Mouse (Mus musculus) T-helper 1 cell (primary cell): ENCODE measurements around the gene Rpl36a.
"Not testable (repeated sequence)": the region's sequence is repeated elsewhere in the genome, so short reads cannot be mapped to it uniquely, and the experiment has no call there.

Experiments
- in situ Hi-C: fragments of 300-600 bp; cut with MboI, MseI; formaldehyde crosslinking; loops from one replicate; pipeline ENCODE4 v1.15.1; 2025; ENCODE audit warnings: high pct_unique_total_duplicates

Gene Rpl36a

GRCm38 (mm10) chrX:134585103-134586002 is at the start of gene Rpl36a:
Gene Rpl36a (plus strand): TSS chrX:134585654.
- in situ Hi-C loops, result no loop called here

DNA sequence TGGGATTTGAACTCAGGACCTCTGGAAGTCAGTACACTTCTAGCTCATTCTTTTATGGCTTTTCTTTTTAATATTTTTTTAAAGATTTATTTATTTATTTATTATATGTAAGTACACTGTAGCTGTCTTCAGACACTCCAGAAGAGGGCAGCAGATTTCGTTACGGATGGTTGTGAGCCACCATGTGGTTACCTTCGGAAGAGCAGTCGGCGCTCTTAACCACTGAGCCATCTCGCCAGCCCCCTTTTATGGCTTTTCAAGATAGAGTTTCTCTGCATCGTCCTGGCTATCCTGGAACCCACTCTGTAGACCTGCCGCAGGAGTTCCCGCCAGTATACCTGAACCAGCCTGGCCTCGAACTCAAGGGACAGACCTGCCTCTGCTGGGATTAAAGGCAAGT is 45.7 kb upstream of the Rpl36a start:
- in situ Hi-C loops, result not testable (repeated sequence)

GRCm38 (mm10) chrX:134540414-134541135 is 44.9 kb upstream of the Rpl36a start:
- in situ Hi-C loops, result no loop called here

GRCm38 (mm10) chrX:134541145-134541954 is 44.1 kb upstream of the Rpl36a start, which contains the start of gene Timm8a1:
Gene Timm8a1 (minus strand): TSS chrX:134541865.
- in situ Hi-C loops, result no loop called here

DNA sequence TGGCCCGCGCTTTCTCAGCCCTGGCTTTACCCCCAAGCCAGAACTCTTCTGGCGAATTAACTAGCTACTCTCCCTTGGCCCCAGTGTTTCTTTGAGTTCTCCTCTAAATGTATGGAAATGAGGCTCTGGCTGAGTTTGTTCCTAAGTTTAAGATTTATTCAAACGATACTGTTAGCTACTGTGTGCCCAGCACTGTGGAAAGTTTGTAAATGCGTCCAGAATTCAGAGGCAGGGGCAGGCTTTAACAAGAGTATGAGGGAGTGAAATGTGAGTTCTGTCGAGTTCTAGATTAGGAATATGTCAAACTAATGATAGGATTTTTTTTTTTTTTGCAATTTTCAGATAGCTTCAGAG is 43.5 kb upstream of the Rpl36a start:
- in situ Hi-C loops, result no loop called here

DNA sequence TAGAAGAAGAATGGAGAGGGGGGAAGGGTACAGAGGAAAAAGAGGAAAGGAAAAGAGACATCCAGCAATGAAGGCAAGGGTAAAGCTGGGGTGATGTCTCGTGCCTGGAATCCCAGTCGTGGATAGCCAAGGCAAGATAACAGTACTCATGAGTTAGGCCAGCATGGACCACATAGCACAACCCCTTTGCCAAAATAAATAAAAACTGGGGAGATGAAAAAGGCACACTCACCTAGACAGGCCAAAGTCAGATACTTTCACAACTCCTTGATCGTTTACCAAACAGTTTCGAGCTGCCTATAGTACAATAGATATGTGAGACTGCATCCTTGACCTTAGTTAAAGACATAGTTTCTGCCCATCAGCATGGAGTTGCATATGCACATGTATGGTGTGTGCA is 38.1 kb upstream of the Rpl36a start:
- in situ Hi-C loops, result no loop called here

DNA sequence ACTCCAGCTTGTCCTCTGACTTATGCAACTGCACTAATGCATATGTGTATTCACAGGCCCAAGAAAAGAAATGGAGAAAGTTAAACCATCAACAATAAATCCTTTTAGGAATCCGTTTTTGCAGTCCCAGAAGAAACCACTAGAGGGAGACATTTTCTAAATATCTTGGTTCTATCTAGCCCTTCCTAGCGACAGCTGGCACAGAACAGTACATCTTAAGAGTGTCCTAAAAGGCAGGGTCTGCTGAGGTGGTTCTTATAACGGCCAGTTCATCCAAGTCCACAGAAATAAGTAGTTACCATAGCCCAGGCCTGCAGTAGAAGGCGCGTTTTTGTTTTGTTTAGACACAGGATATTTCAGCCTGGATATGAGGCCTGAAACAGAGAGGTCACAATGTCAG is 34.6 kb upstream of the Rpl36a start:
- in situ Hi-C loops, result no loop called here

DNA sequence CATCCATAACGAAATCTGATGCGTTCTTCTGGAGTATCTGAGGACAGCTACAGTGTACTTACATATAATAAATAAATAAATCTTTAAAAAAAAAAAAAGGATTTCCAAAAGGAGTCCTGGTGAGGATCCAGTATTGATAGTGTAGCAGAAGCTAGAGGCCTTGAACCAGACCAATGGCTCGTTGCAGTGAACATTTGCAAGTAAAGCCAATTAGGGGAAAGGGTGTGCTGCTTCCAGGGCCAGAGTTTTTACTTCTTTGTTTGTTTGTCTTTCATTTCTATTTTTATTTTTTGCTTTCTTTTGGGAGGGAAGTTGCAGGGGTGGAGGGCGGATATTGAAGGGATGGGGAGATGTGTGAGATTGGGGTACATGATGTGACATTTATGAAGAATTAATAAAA is 32.1 kb upstream of the Rpl36a start:
- in situ Hi-C loops, result no loop called here

GRCm38 (mm10) chrX:134554425-134554824 is 31.0 kb upstream of the Rpl36a start:
- in situ Hi-C loops, result no loop called here

GRCm38 (mm10) chrX:134564326-134564725 is 21.1 kb upstream of the Rpl36a start:
- in situ Hi-C loops, result no loop called here

GRCm38 (mm10) chrX:134566536-134567222 is 18.8 kb upstream of the Rpl36a start:
- in situ Hi-C loops, result no loop called here

DNA sequence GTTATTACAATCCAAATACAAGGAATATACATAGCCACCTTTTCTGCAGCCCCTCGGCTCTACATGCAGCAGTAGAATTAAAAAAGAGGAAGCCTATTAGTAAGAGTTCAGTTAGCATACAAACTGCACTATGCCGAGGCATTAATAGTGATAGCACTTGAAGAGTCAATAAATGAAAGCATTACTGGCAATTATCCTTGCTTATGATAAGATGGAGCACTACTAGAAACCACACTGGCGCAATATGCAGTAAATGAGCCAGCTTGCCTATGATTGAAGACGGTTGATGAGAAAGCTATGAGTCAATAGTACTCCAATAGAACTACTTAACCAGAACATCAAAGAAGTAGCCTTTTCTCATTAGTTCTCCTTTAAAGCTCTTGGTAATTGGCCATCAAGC is 7.6 kb upstream of the Rpl36a start:
- in situ Hi-C loops, result no loop called here

GRCm38 (mm10) chrX:134580528-134581305 is 4.7 kb upstream of the Rpl36a start:
- in situ Hi-C loops, result no loop called here

- in situ Hi-C loops, result no loop called here
Measured at GRCm38 (mm10) chrX:134582270-134582669, 3.2 kb upstream of the Rpl36a start.

DNA sequence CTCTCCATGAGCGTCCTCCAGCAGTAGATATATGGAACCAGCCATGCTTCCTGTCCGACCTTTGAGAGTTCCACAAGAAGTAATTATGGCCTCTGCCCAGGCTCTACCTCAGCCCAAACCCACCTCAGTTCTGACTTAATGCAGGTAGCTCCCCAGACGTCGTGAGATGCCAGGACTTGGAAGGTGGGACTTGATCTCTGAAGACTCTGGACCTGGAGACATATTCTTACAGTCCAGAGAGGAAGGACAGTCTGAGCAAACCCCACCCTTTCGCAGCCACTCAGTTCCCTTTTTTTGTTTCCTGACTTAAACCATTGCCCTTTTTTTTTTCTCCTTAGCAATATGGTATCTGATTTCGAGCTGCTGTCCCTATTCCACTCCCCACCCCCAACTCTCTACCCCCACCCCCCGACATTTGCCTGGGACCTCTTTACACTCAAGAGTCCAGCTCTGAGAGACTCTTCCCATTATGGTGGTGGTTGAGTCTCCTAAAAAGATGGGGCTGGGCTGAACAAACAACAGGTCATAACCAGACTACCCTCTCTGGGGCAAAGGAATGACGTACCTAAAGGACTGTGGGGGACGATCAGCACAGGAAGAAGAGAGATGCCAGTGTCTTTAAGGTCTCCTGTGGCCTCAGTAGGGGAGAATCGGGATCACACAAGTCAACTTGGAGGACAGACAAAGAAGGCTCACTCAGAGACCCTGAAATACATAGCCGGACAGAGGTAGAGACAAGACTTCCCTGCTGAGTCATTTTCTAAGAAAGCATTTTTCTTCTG is 2.4 kb upstream of the Rpl36a start, which contains the start of gene Btk:
TSS of gene Btk (minus strand) at position 683 of the 782 bp plus-strand sequence.
- in situ Hi-C loops, result no loop called here

GRCm38 (mm10) chrX:134586447-134586846 is 993 bp downstream of the Rpl36a start:
- in situ Hi-C loops, result no loop called here

DNA sequence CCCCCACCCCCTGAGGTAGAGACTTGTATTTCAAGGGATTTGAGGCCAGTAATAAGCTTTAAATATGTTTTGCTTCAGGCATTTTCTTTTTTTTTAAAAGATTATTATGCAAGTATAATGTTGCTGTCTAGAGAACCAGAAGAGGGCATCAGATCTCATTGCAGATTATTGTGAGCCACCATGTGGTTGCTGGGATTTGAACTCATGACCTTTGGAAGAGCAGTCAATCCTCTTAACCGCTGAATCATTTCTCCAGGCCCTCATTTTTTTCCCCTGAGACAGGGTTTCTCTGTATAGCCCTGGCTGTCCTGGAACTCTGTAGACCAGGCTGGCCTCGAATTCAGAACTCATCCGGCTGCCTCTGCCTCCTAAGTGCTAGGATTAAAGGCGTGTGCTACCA is 2.8 kb downstream of the Rpl36a start:
- in situ Hi-C loops, result no loop called here

- in situ Hi-C loops, result no loop called here
Measured at GRCm38 (mm10) chrX:134588997-134589396, 3.5 kb downstream of the Rpl36a start.

GRCm38 (mm10) chrX:134589836-134590235 is 4.4 kb downstream of the Rpl36a start:
- in situ Hi-C loops, result no loop called here
